Mouse (Mus musculus) induced T-regulatory cell, adult 2 months (primary cell): ENCODE data around the gene Pcsk2.

Source experiments
- DNase-seq: peaks from one replicate; pipeline ENCODE4 v3.0.0-alpha.2; 2012; ENCODE audit warnings: low read depth

Pcsk2 gene

GRCm38 (mm10) chr2:143839458-143839857 is 293.5 kb downstream of the Pcsk2 start:
- peak; percentile 75 for DNase-seq

GRCm38 (mm10) chr2:143840895-143841294 is 294.9 kb downstream of the Pcsk2 start:
- DNase-seq = no peak

- DNase-seq = no peak
These were observed 295.6 kb downstream of the Pcsk2 start for GRCm38 (mm10) chr2:143841536-143841935.

- DNase-seq = no peak
These were observed 298.8 kb downstream of the Pcsk2 start for GRCm38 (mm10) chr2:143844779-143845178.

GRCm38 (mm10) chr2:143846799-143847198 is 300.8 kb downstream of the Pcsk2 start:
- no peak for DNase-seq

- DNase-seq = no peak
These were observed 301.3 kb downstream of the Pcsk2 start for GRCm38 (mm10) chr2:143847291-143847690.

GRCm38 (mm10) chr2:143851354-143852221 is 305.6 kb downstream of the Pcsk2 start:
- no peak for DNase-seq

- no peak for DNase-seq
These were observed 306.6 kb downstream of the Pcsk2 start for GRCm38 (mm10) chr2:143852295-143853275.

GRCm38 (mm10) chr2:143853447-143853846 is 307.5 kb downstream of the Pcsk2 start:
- DNase-seq = no peak

- DNase-seq = no peak
These were observed 313.2 kb downstream of the Pcsk2 start for GRCm38 (mm10) chr2:143859166-143859565.

GRCm38 (mm10) chr2:143862484-143863231 is 316.7 kb downstream of the Pcsk2 start, which contains the start of gene Bfsp1:
Gene Bfsp1, minus strand, starts transcription at chr2:143863173.
- DNase-seq = no peak

GRCm38 (mm10) chr2:143864600-143864999 is 318.6 kb downstream of the Pcsk2 start:
- no peak for DNase-seq
